Mouse (Mus musculus) c-Kit-positive CD71-negative TER-119-negative erythroid progenitor cells, embryonic 14.5 days (primary cell): ENCODE data around the gene Slc38a1.

Source experiments
- DNase-seq: peaks from one replicate; pipeline ENCODE4 v3.0.0-alpha.2; 2013; ENCODE audit warnings: low read depth

Gene Slc38a1

GRCm38 (mm10) chr15:96560576-96561298 lies 82.0 kb downstream of the Slc38a1 start:
- no peak for DNase-seq

- DNase-seq: peak; percentile 70
These were observed 90.9 kb downstream of the Slc38a1 start for GRCm38 (mm10) chr15:96551569-96552380.

GRCm38 (mm10) chr15:96551107-96551506 lies 91.6 kb downstream of the Slc38a1 start:
- no peak for DNase-seq

- DNase-seq: no peak
These were observed 94.3 kb downstream of the Slc38a1 start for GRCm38 (mm10) chr15:96548363-96548762.

- DNase-seq: no peak
These were observed 95.2 kb downstream of the Slc38a1 start for GRCm38 (mm10) chr15:96547256-96548195.

GRCm38 (mm10) chr15:96543181-96543828 lies 99.4 kb downstream of the Slc38a1 start:
- DNase-seq: peak; percentile 58

GRCm38 (mm10) chr15:96542135-96542534 lies 100.6 kb downstream of the Slc38a1 start:
- DNase-seq: no peak

- no peak for DNase-seq
These were observed 105.4 kb downstream of the Slc38a1 start for GRCm38 (mm10) chr15:96537272-96537671.

- DNase-seq: no peak
These were observed 106.3 kb downstream of the Slc38a1 start for GRCm38 (mm10) chr15:96536412-96536811.

- no peak for DNase-seq
These were observed 115.0 kb downstream of the Slc38a1 start for GRCm38 (mm10) chr15:96527686-96528085.

- DNase-seq: no peak
These were observed 118.4 kb downstream of the Slc38a1 start for GRCm38 (mm10) chr15:96524239-96524738.
